Mouse (Mus musculus): Measurements from ENCODE around the gene Rab37. TPM values are rescaled to one million over a fixed set of nuclear protein-coding genes. Genes with fewer than 3 reads are reported as not detected.

Rab37 gene
- total RNA-seq, 2 experiments from 2014 or later, result 0.17 to 0.36 TPM

DNA sequence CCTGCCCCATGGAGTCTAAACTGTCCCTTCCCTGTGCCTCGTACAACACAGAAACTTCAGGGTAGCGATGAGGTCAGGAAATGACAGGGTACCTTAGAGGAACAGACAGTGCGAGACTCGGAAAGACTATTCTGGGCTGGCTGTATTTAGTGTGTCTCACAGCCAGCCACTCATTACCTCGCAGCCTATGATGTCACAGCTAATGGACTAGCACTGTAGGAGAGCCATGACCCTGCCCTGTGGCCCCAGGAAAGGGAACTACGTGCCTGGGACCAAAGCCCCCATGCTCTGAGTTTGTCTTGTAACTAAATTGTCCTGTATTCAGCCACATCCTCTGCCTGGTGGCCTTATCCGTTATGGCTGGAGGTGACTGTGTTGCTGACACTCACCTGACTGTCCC lies 15.8 kb upstream of the Rab37 start:
- intact Hi-C loops (cut with DNase I), result no loop called here

DNA sequence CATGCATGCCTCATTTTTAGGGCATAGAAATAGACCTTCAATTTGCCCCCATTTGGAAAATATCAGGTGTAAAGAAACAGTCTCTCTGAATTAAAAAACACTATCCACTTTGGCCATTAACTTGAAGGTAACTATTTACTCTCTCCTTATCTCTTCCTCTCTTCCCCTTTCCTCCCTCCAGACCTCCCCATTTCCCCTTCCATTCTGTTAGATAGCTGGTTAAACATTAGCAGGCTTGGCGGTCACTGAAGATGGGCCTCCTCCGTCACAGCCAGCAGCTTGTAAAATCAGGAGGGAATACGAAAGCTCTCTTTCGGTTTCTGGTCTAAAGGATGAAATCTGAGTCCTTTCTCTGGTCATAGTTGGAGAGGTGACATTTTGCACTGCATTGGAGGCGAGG lies 15.4 kb upstream of the Rab37 start:
- intact Hi-C loops (cut with DNase I), result no loop called here
- H3K27ac ChIP-seq, result no peak overlapping the region
- no peak overlapping the region for H3K4me3 ChIP-seq
- TF ChIP-seq CTCF (IDR thresholded peaks at IDR 0.05), result no peak
- no peak for DNase-seq

More for the DNA sequence above, 15.8 kb upstream of the Rab37 start:
- Histone ChIP-seq H3K4me3 (no peak overlapping the region), H3K27ac (no peak overlapping the region)
- DNase-seq, result no peak
- TF ChIP-seq CTCF (IDR thresholded peaks at IDR 0.05), result no peak

- no peak for DNase-seq
- Histone ChIP-seq H3K27ac (no peak overlapping the region), H3K4me3 (no peak overlapping the region)
- intact Hi-C loops (cut with DNase I), result no loop called here
- TF ChIP-seq CTCF (IDR thresholded peaks at IDR 0.05), result no peak
Measured at GRCm38 (mm10) chr11:115077436-115077835, 13.8 kb upstream of the Rab37 start.

DNA sequence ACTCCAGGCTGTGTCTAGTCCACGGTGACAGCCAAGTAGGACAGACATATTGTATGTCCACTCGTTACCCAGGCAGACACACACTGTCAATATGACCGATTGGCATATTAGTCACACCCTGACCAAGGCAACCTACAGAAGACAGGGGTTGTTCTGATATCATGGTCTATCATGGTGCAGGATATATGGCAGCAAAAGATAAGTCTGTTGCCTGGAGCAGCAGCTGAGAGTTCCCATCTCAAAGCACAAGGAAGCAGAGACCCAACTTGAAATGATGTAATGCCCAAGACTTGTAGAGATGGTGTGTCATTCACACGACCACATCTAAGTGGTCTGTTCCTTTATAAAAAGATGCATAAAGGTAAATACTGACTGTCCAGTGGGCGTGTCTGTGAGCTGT lies 12.6 kb upstream of the Rab37 start:
- intact Hi-C loops (cut with DNase I), result no loop called here
- no peak for DNase-seq
- no peak for TF ChIP-seq CTCF (IDR thresholded peaks at IDR 0.05)
- Histone ChIP-seq H3K4me3 (no peak overlapping the region), H3K27ac (no peak overlapping the region)

GRCm38 (mm10) chr11:115080886-115081285 lies 10.3 kb upstream of the Rab37 start:
- DNase-seq, result peak; percentile 24
- intact Hi-C loops (cut with DNase I), result loop anchor here (10.0 kb wide), 1 partner anchor 194 kb away; the partner anchor contains the start of gene Fdxr
- peak; percentile 89 for TF ChIP-seq CTCF (IDR thresholded peaks at IDR 0.05)
- Histone ChIP-seq H3K27ac (no peak overlapping the region), H3K4me3 (no peak overlapping the region)

GRCm38 (mm10) chr11:115081373-115081772 lies 9.9 kb upstream of the Rab37 start:
- Histone ChIP-seq H3K27ac (no peak overlapping the region), H3K4me3 (no peak overlapping the region)
- no peak for DNase-seq
- TF ChIP-seq CTCF (IDR thresholded peaks at IDR 0.05), result no peak
- intact Hi-C loops (cut with DNase I), result loop anchor here (10.0 kb wide), 1 partner anchor 193 kb away; the partner anchor contains the start of gene Fdxr

DNA sequence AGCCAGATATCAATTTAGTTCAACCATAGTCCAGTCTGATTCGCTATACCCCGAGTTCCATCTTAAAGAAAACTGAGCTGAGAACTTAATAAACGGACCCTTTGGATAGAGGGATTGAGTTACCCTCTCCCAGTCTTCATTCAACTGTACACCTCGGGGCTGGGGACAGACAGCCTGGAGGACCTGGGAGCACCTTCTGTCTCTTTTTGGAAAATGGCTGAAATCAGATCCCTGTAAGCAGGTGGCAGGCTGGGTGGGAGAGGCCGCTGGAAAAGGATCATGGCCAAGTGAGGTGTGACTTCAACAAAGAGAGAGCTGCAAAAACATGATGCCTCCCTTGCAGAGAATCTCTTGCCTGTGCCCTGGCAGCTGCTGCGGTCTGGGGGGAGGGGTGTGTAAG lies 9.0 kb upstream of the Rab37 start:
- H3K27ac ChIP-seq, result no peak overlapping the region
- no peak for TF ChIP-seq CTCF (IDR thresholded peaks at IDR 0.05)
- no peak overlapping the region for H3K4me3 ChIP-seq
- intact Hi-C loops (cut with DNase I), result loop anchor here (10.0 kb wide), 1 partner anchor 193 kb away; the partner anchor contains the start of gene Fdxr
- DNase-seq, result no peak

- intact Hi-C loops (cut with DNase I), result loop anchor here (1.0 to 10.0 kb wide), 2 partner anchors 70 to 191 kb away; partner anchors contain the start of gene Fdxr
- peak; percentile 99; the same call in 1 of the 2 replicates for TF ChIP-seq CTCF (IDR thresholded peaks at IDR 0.05)
- DNase-seq, result peak; percentile 64
Measured at GRCm38 (mm10) chr11:115083376-115084139, 7.7 kb upstream of the Rab37 start.

DNA sequence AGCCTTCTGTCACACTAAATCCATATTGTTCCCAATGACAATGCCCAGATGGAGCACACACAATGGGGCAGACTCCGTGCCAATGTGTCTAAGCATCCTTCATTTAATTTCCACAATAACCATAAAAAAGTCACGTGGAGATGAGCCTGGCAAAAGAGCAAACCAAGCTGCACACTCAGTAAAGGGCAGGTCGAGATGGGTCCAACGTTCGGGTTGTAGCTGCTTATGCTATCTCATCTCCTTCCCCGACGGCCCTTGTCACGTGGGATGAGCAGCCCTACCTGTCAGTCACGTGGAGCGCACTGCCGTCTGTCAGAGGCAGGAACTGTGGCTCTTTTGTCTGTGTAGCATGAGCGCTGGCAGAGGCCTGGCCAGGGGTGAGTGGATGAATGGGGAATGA lies 6.6 kb upstream of the Rab37 start:
- no peak for DNase-seq
- no peak overlapping the region for H3K4me3 ChIP-seq
- intact Hi-C loops (cut with DNase I), result loop anchor here (10.0 kb wide), 1 partner anchor 190 kb away; the partner anchor contains the start of gene Fdxr
- no peak overlapping the region for H3K27ac ChIP-seq
- TF ChIP-seq CTCF (IDR thresholded peaks at IDR 0.05), result no peak

More at GRCm38 (mm10) chr11:115083376-115084139, 7.7 kb upstream of the Rab37 start:
- H3K27ac ChIP-seq, result no peak overlapping the region
- no peak overlapping the region for H3K4me3 ChIP-seq

DNA sequence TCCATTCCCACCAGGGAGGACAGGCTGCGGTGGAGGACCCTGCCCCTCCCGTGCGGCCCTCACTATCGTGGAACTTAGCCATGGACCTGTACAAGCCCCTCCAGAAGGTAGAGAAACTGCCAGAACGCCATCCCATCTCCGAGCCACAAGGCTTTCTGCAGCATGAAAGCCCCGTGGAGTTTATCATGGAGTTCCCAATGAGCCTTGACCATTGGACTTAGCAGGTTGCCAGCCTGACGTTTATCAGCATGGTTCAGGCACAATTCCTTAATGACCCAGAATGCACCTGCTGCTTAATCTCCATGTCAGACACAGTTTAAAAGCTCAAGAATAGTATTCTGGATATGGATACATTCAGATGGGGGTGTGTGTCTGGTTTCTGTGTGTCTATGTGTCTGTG lies 6.2 kb upstream of the Rab37 start:
- Histone ChIP-seq H3K4me3 (no peak overlapping the region), H3K27ac (no peak overlapping the region)
- DNase-seq, result no peak
- intact Hi-C loops (cut with DNase I), result loop anchor here (10.0 kb wide), 1 partner anchor 190 kb away; the partner anchor contains the start of gene Fdxr
- no peak for TF ChIP-seq CTCF (IDR thresholded peaks at IDR 0.05)

- no peak overlapping the region for H3K27ac ChIP-seq
- DNase-seq, result no peak
- TF ChIP-seq CTCF (IDR thresholded peaks at IDR 0.05), result no peak
- intact Hi-C loops (cut with DNase I), result loop anchor here (10.0 kb wide), 1 partner anchor 189 kb away; the partner anchor contains the start of gene Fdxr
- H3K4me3 ChIP-seq, result no peak overlapping the region
Measured at GRCm38 (mm10) chr11:115086213-115086612, 5.0 kb upstream of the Rab37 start.

- intact Hi-C loops (cut with DNase I), result loop anchor here (10.0 kb wide), 1 partner anchor 185 kb away; the partner anchor contains the start of gene Fdxr
- Histone ChIP-seq H3K27ac (no peak overlapping the region), H3K4me3 (no peak overlapping the region)
- TF ChIP-seq CTCF (IDR thresholded peaks at IDR 0.05), result peak; percentile 51
- no peak for DNase-seq
Measured at GRCm38 (mm10) chr11:115089853-115090252, 1.4 kb upstream of the Rab37 start.

GRCm38 (mm10) chr11:115092140-115092539 lies 909 bp downstream of the Rab37 start:
- H3K4me3 ChIP-seq, result no peak overlapping the region
- no peak for DNase-seq
- no peak for TF ChIP-seq CTCF (IDR thresholded peaks at IDR 0.05)
- intact Hi-C loops (cut with DNase I), result no loop called here
- no peak overlapping the region for H3K27ac ChIP-seq

All from gastrocnemius, adult 2 months (tissue).